Mouse (Mus musculus) urinary bladder, postnatal 36 days (tissue): Measurements from ENCODE around the gene Ruvbl2.
A peak's percentile ranks its signal among the peaks of the same experiment; 100 is the strongest.
"Not testable (repeated sequence)": the region's sequence is repeated elsewhere in the genome, so short reads cannot be mapped to it uniquely, and the experiment has no call there.

Source experiments
- DNase-seq, 2 experiments: peaks; one replicate each; pipeline ENCODE4 v3.0.0; 2022; ENCODE audit warnings: low spot score in 2 of 2, mixed read lengths in 1 of 2

The Ruvbl2 gene

DNA sequence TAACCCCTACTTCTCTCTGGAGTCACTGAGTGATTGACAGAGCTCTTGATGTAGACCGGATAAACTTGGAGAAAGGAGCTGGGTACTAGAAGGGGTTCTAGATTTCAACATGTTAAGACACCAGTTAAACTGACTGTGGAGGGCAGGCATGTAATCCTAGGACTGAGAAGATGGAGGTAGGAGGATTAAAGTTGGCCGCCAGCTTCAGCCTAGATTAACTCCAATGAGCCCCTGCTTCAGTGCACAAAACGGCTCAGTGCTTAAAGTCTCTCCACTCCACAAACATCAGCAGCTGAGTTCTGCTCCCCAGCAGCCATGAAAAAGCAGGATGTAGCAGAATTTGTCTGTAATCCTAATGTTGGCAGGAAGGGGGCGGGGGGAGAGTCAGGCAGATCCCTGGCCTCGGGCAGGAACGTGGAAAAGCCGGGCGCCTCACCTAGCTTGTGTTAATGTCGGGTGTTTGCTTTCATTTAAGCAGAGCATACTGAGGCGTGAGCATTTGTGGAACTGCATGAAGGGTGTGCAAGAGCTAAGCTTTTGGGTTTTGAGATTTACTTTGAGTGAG is 36.3 kb downstream of the Ruvbl2 start:
- no peak for DNase-seq

DNA sequence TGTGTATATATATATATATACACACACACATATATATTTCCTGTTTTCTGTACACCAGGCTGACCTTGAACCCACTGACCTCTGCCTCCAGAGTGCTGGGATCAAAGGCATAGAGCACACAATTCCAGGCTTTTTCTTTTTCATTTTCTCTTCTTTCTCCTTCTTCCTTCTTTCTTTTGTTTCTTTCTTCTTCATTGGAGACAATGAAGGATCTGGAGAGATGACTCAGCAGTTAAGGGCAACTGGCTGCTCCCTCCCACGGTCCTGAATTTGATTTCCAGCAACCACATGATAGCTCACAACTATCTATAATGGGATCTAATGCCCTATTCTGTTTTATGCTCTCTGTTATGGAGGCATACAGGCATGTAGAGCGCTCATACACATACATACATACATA is 41.1 kb downstream of the Ruvbl2 start:
- no peak for DNase-seq

DNA sequence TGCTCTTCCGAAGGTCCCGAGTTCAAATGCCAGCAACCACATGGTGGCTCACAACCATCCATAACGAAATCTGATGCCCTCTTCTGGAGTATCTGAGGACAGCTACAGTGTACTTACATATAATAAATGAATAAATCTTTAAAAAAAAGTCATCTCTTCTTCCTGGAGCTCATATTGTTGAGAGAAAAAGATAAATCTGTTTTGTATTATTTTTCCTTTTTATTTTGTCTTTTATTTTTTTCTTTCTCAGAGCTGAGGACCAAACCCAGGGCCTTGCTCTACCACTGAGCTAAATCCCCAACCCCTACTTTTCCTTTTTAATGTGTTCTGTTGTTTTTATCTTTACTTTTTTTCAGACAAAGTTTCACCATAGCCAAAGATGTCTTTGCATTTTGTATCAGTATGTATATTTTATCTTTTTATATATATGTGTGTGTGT is 41.5 kb downstream of the Ruvbl2 start:
- DNase-seq = not testable (repeated sequence)

DNA sequence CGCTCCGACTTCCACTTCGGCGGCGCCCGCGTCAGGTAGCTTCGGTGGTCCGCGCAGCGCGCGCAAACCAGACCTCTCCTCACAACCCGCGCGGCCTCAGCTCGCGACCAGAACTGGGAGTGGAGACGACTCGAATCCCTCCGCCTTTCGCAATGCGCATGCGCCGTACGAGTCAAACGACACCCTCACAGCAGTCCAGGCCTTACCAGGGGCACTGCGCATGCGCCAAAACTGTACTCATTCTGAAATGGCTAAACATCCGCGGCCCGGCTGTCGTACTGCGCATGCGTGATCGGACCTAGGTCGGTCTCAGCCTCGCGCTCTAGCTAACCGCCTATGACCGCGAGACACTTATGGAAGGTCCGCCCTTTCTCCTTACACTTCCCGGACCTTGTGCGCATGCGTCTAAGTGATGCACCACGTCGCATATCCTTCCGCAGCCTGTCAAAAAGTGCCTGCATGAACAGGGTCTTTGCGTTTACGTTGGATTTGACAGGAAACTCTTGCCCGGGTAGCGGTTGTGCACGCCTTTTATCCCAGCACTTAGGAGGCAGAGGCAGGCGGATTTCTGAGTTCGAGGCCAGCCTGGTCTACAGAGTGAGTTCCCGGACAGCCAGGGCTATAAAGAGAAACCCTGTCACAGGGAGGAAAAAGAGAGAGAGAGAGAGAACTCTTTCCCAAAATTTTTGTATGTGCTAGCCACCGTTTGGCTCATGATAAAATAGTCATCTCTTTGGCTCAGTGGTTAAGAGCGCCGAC is 42.1 kb downstream of the Ruvbl2 start, which contains the start of gene Snrnp70:
TSS of gene Snrnp70 (minus strand) at position 165 of the 759 bp plus-strand sequence.
- DNase-seq = peak; percentile 99 to 100

DNA sequence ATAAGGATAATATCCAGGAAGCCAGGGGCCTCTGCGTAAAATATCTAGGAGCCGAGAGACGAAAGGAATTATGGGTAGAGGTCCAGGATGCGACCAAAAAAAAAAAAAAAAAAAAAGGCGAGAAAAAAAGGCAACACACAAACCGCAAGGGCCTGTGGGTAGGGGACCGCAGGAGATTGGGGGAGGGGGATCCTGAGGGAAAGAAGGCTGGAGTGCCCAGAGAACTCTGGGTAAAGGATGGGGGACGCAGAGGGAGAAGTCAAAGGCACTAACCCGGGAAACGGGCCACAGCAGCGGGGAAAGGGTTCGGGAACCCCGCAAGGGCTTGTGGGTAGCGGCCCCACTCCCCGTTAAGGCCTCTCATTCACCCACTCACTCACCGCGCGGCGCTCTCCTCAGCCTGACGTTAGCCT is 42.8 kb downstream of the Ruvbl2 start:
- no peak for DNase-seq

DNA sequence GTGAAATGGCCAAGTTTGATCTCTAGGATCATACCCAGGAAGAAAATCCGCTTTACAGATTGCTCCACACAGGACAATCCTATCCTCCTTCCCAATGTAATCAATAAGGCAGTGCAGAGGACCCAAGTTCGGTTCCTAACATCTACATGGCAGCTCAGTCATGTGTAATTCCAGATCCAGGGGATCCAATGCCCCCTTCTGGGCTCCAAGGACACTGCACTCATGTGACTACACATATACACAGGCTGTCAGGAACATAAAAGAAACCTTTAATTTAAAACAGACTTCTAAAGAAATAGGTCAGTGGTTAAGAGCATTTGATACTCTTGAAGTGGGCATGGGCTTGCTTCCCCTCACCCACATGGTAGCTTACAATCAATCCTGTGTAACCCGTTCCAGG is 51.8 kb downstream of the Ruvbl2 start:
- no peak for DNase-seq

DNA sequence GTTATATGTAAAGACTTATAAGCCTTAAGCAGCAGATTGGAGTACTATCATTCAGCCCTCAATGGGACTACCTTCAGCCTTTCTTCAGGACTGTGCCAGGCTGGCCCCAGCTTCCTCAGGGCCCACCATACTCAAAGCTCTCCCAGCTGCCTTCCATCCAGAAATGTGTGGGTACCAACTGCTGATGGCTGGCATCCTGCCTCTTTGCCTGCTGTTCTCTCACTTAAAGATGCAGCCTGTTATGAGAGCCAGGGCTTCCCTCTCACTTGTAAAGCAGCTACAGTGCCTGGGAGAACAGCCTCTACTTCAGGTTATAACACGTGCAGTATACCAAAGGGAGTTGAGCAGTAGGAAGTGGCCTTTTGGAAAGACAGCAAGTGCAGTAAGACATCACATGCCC is 61.8 kb downstream of the Ruvbl2 start:
- DNase-seq = no peak

DNA sequence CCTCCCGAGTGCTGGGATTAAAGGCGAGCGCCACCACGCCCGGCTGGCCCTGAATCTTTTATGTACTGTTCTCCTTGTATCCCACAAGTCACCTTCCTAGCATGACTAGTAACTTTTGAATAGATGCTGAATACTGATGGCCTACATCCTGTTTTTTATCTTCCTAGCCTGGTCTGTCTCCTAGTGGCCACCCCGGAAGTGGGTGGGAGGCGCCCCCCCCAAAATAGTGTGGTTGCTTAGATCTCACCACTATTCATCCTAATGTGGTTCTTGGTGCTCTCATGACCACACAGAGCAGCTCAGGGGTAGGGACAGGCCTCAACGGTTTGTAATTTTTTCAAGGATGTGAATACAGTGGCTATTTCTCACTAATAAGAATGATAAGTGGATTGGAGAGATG is 63.3 kb downstream of the Ruvbl2 start:
- DNase-seq = no peak

DNA sequence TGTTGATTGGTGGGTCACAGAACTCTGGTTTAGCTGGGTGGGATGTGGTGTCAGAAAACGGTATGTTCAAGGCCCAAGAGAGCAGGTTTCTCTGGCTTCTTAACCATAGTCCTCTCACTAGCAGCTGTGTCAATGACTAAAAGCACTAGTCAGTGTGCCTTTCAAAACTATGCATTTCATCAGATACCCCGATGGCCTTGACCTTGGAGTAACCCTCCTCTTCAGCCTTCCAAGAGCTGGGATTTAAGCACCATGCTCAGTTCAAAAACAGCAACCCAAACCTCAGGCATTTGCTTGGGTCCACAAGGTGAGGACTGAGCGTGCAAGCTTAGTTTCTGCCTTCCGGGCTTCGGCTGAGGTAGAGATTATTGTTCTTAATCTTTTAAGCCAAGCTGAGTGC is 65.5 kb downstream of the Ruvbl2 start:
- no peak for DNase-seq
